Mouse (Mus musculus) B cell, adult 2 months (primary cell): ENCODE results near the gene Fam107b.

Experiments used
- DNase-seq, 2 experiments: peaks; one replicate each; pipeline ENCODE4 v3.0.0; 2022

The Fam107b gene

GRCm38 (mm10) chr2:3570186-3570585 is at the start of gene Fam107b:
Gene Fam107b (plus strand): TSS chr2:3570488.
- no peak for DNase-seq

GRCm38 (mm10) chr2:3522558-3522957 is 47.7 kb upstream of the Fam107b start:
- no peak for DNase-seq

- no peak for DNase-seq
Observed at GRCm38 (mm10) chr2:3526288-3526687, 44.0 kb upstream of the Fam107b start.

- DNase-seq = no peak
Observed at GRCm38 (mm10) chr2:3541307-3542079, 28.8 kb upstream of the Fam107b start.

- no peak for DNase-seq
Observed at GRCm38 (mm10) chr2:3546055-3546454, 24.2 kb upstream of the Fam107b start.

GRCm38 (mm10) chr2:3546588-3546987 is 23.7 kb upstream of the Fam107b start:
- DNase-seq = peak; percentile 75 to 76

GRCm38 (mm10) chr2:3570606-3571005 is 318 bp downstream of the Fam107b start:
- no peak for DNase-seq

GRCm38 (mm10) chr2:3573883-3574282 is 3.6 kb downstream of the Fam107b start:
- peak; percentile 29 to 30 for DNase-seq

GRCm38 (mm10) chr2:3575140-3575539 is 4.9 kb downstream of the Fam107b start:
- DNase-seq = no peak

- DNase-seq = no peak
Observed at GRCm38 (mm10) chr2:3576346-3576745, 6.1 kb downstream of the Fam107b start.

- DNase-seq = no peak
Observed at GRCm38 (mm10) chr2:3577216-3577615, 6.9 kb downstream of the Fam107b start.

- DNase-seq = no peak
Observed at GRCm38 (mm10) chr2:3578180-3578902, 8.1 kb downstream of the Fam107b start.

GRCm38 (mm10) chr2:3579316-3579902 is 9.1 kb downstream of the Fam107b start:
- DNase-seq = no peak

GRCm38 (mm10) chr2:3582830-3583229 is 12.5 kb downstream of the Fam107b start:
- no peak for DNase-seq

GRCm38 (mm10) chr2:3585231-3585783 is 15.0 kb downstream of the Fam107b start:
- no peak for DNase-seq

GRCm38 (mm10) chr2:3590086-3590915 is 20.0 kb downstream of the Fam107b start:
- DNase-seq = no peak

GRCm38 (mm10) chr2:3590916-3591197 is 20.6 kb downstream of the Fam107b start:
- no peak for DNase-seq

GRCm38 (mm10) chr2:3594663-3595318 is 24.5 kb downstream of the Fam107b start:
- no peak for DNase-seq

GRCm38 (mm10) chr2:3600421-3600820 is 30.1 kb downstream of the Fam107b start:
- no peak for DNase-seq

GRCm38 (mm10) chr2:3602599-3602998 is 32.3 kb downstream of the Fam107b start:
- no peak for DNase-seq

GRCm38 (mm10) chr2:3603181-3603580 is 32.9 kb downstream of the Fam107b start:
- no peak for DNase-seq
